Mouse (Mus musculus): ENCODE data around the gene Dhx34. TPM values are rescaled to one million over a fixed set of nuclear protein-coding genes. Genes with fewer than 3 reads are reported as not detected.
"Not testable (repeated sequence)": the region's sequence is repeated elsewhere in the genome, so short reads cannot be mapped to it uniquely, and the experiment has no call there.

Dhx34 gene
- polyA plus RNA-seq, 1 experiment from 2014 or later, result 17.3 TPM

DNA sequence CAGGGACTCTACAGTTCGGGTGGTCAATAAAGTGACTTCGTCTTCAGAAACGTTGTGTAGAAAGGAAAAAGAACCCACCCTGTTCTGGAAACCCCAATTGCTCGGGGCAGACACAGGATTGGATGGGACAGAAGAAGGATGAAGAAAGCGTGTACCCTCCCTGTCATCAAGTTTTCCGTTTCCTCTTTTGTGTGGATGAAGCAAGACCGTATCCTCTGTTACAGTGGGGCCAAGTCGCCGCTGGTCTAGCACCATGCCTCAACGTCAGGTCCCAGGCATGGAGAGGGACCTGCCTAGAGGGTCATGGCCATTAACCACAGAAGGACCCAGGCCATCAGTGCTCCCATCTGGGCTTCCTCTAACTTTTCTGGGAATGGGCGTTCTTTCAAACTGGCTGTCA is 36.0 kb upstream of the Dhx34 start:
- DNase-seq (ENCODE audit: low spot score) (no peak), ATAC-seq (replicated peaks; ENCODE audit: low FRiP score, low TSS enrichment, low read depth) (no peak)
- Histone ChIP-seq H3K9me3 (ENCODE audit: control insufficient read depth, low read length) (no peaks in the 10 kb centered on the region), H3K4me3 (ENCODE audit: low read depth, low read length) (no peak overlapping the region), H3K27me3 (replicated peaks; ENCODE audit: control insufficient read depth, insufficient read depth, low read length) (no peaks in the 10 kb centered on the region), H3K4me1 (replicated peaks; ENCODE audit: control insufficient read depth, insufficient read depth, low read length) (no peaks in the 10 kb centered on the region), H3K9ac (ENCODE audit: low read length) (no peak overlapping the region), H3K36me3 (ENCODE audit: control insufficient read depth, insufficient read depth, low read length) (no peaks in the 10 kb centered on the region), H3K27ac (ENCODE audit: low read depth) (no peak overlapping the region), H3K4me2 (ENCODE audit: low read length) (no peak overlapping the region)
- WGBS, result 86% methylated on average over 11 of the region's 11 CpGs

DNA sequence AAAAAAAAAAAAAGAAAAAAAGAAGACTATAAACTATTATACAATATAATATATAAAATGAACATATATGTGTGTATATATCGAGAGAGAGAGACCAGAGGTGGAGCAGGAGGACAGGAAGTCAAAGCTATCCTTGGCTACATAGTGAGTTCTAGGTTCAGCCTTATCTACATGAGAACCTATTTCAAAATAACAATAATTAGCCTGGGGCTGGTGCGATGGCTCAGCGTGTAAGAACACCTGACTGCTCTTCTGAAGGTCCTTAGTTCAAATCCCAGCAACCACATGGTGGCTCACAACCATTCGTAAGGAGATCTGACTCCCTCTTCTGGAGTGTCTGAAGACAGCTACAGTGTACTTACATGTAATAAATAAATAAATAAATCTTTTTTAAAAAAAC is 34.1 kb upstream of the Dhx34 start:
- 82% methylated on average over 4 of the region's 4 CpGs for WGBS
- not testable (repeated sequence) for H3K4me3 ChIP-seq (ENCODE audit: low read depth, low read length); H3K9ac ChIP-seq (ENCODE audit: low read length); H3K9me3 ChIP-seq (ENCODE audit: control insufficient read depth, low read length); H3K4me1 ChIP-seq (replicated peaks; ENCODE audit: control insufficient read depth, insufficient read depth, low read length); H3K4me2 ChIP-seq (ENCODE audit: low read length); H3K27ac ChIP-seq (ENCODE audit: low read depth); H3K36me3 ChIP-seq (ENCODE audit: control insufficient read depth, insufficient read depth, low read length); ATAC-seq (replicated peaks; ENCODE audit: low FRiP score, low TSS enrichment, low read depth); DNase-seq (ENCODE audit: low spot score); H3K27me3 ChIP-seq (replicated peaks; ENCODE audit: control insufficient read depth, insufficient read depth, low read length)

DNA sequence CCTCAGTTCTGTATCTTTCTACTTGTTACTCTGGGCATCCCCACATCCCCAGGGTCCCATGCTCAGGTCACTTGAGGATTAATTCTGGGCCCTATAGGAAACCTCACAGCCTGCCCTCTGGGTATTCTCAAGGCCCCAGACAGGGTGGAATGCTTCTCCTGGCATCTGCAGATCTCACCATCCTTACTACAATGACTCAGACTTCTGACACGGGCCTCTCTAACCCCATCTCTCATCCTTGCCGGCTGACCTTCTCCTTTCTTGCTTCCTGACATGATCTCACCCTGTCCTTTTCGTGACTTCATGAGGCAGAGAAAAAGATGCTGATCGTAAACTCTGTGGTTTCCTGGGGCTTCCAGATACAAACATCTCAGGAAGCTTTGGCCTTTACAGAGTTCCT is 32.4 kb upstream of the Dhx34 start:
- 50% methylated on average over 4 of the region's 4 CpGs for WGBS
- DNase-seq (ENCODE audit: low spot score) (no peak), ATAC-seq (replicated peaks; ENCODE audit: low FRiP score, low TSS enrichment, low read depth) (no peak)
- Histone ChIP-seq H3K4me1 (replicated peaks; ENCODE audit: control insufficient read depth, insufficient read depth, low read length) (no peaks in the 10 kb centered on the region), H3K4me3 (ENCODE audit: low read depth, low read length) (no peak overlapping the region), H3K27me3 (replicated peaks; ENCODE audit: control insufficient read depth, insufficient read depth, low read length) (no peaks in the 10 kb centered on the region), H3K9ac (ENCODE audit: low read length) (no peak overlapping the region), H3K27ac (ENCODE audit: low read depth) (no peak overlapping the region), H3K4me2 (ENCODE audit: low read length) (no peak overlapping the region), H3K36me3 (ENCODE audit: control insufficient read depth, insufficient read depth, low read length) (no peaks in the 10 kb centered on the region), H3K9me3 (ENCODE audit: control insufficient read depth, low read length) (no peaks in the 10 kb centered on the region)

DNA sequence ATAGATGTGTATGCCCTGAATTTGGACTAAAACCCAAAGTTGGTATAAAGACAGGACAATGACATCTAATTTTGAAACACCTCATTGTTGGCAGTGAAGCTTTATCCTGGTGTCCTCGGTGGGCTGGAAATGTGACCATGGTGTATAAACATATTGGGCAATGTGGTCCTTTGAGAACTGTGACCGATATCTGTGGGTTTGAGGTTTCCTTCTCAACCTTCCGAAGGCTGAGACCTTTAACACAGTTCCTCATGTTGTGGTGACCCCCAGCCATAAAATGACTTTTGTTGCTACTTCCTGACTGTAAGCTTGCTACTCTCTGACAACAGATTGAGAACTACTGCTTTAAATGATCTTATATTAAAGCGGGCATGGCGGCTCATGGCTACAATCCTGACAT is 28.9 kb upstream of the Dhx34 start:
- no peaks in the 10 kb centered on the region for H3K9me3 ChIP-seq (ENCODE audit: control insufficient read depth, low read length)
- 87% methylated on average over 5 of the region's 5 CpGs for WGBS
- no peak overlapping the region for H3K27ac ChIP-seq (ENCODE audit: low read depth)
- DNase-seq (ENCODE audit: low spot score), result no peak
- ATAC-seq (replicated peaks; ENCODE audit: low FRiP score, low TSS enrichment, low read depth), result no peak
- no peak overlapping the region for H3K4me2 ChIP-seq (ENCODE audit: low read length)
- H3K9ac ChIP-seq (ENCODE audit: low read length), result no peak overlapping the region
- no peaks in the 10 kb centered on the region for H3K27me3 ChIP-seq (replicated peaks; ENCODE audit: control insufficient read depth, insufficient read depth, low read length)
- no peaks in the 10 kb centered on the region for H3K4me1 ChIP-seq (replicated peaks; ENCODE audit: control insufficient read depth, insufficient read depth, low read length)
- no peaks in the 10 kb centered on the region for H3K36me3 ChIP-seq (ENCODE audit: control insufficient read depth, insufficient read depth, low read length)
- H3K4me3 ChIP-seq (ENCODE audit: low read depth, low read length), result no peak overlapping the region

DNA sequence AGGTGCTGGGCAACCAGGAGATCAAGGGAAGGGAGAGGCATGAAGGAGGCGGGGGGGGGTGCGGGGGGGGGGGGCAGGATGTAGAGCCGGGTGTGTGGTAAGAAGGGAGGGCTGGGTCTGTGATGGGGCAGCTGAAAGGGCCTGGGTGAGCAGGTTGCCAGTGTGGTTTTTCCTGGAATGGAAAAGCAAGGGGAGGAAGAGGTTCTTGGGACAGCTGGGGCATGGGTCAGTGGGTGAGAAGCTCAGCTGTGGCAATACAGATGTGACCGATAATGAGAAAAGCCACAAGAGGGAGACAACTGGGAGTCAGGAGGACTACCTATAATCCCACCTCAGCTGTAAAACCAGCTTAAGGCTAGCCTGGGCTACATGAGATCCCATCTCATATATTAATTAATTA is 24.1 kb upstream of the Dhx34 start:
- no peak overlapping the region for H3K9ac ChIP-seq (ENCODE audit: low read length)
- 45% methylated on average over 1 of the region's 4 CpGs for WGBS
- H3K4me3 ChIP-seq (ENCODE audit: low read depth, low read length), result no peak overlapping the region
- no peaks in the 10 kb centered on the region for H3K9me3 ChIP-seq (ENCODE audit: control insufficient read depth, low read length)
- no peak overlapping the region for H3K4me2 ChIP-seq (ENCODE audit: low read length)
- H3K36me3 ChIP-seq (ENCODE audit: control insufficient read depth, insufficient read depth, low read length), result no peaks in the 10 kb centered on the region
- H3K27ac ChIP-seq (ENCODE audit: low read depth), result no peak overlapping the region
- H3K4me1 ChIP-seq (replicated peaks; ENCODE audit: control insufficient read depth, insufficient read depth, low read length), result no peaks in the 10 kb centered on the region
- H3K27me3 ChIP-seq (replicated peaks; ENCODE audit: control insufficient read depth, insufficient read depth, low read length), result no peaks in the 10 kb centered on the region
- DNase-seq (ENCODE audit: low spot score), result no peak
- no peak for ATAC-seq (replicated peaks; ENCODE audit: low FRiP score, low TSS enrichment, low read depth)

DNA sequence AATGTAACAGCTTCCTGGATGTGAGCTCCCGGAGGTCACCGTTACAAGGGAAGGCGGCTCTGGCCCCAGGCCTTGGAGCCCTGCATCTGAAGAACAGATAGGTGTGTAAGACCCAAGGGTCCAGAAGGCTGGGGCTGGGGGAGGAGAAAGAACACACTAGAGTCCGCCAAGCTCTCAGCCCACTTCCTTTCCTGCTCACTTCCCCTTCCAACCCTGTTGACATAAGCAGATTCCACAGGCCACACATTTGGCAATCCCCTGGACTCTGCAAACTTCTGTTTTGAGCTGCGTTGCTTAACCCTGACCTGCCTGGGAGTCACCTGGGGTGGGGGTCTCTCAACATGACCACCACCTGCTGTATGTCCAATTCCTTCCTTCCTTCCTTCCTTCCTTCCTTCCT is 22.2 kb upstream of the Dhx34 start, which contains the start of gene C5ar2:
Gene C5ar2 (minus strand): TSS at position 88 of the 400 bp plus-strand sequence.
- Histone ChIP-seq H3K9ac (ENCODE audit: low read length) (no peak within 1 kb of the TSS), H3K27me3 (replicated peaks; ENCODE audit: control insufficient read depth, insufficient read depth, low read length) (no peaks in the 10 kb centered on the region), H3K36me3 (ENCODE audit: control insufficient read depth, insufficient read depth, low read length) (no peaks in the 10 kb centered on the region), H3K9me3 (ENCODE audit: control insufficient read depth, low read length) (no peaks in the 10 kb centered on the region), H3K4me1 (replicated peaks; ENCODE audit: control insufficient read depth, insufficient read depth, low read length) (no peaks in the 10 kb centered on the region), H3K27ac (ENCODE audit: low read depth) (no peak within 1 kb of the TSS), H3K4me2 (ENCODE audit: low read length) (no peak within 1 kb of the TSS), H3K4me3 (ENCODE audit: low read depth, low read length) (no peak within 1 kb of the TSS)
- ATAC-seq (replicated peaks; ENCODE audit: low FRiP score, low TSS enrichment, low read depth), result no peak
- DNase-seq (ENCODE audit: low spot score), result no peak
- WGBS, result 52% methylated on average over 5 of the region's 5 CpGs

DNA sequence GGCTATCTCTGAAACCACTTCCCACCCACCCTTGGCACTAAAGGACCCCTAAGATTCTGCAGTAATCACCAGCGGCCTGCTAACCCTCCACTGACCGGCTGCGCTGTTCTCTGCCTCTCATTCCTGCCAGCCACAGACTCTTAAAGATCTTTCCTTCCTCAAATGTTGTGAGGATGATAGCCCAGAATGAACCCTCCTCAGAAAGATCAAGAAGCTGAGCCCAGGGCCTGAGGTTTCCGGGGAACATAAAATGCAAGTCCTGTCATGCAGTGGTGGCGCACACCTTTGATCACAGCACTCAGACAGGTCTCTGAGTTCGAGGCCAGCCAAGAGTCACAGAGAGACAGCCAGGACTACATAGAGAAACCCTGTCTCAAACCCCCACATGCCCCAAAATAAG is 20.4 kb upstream of the Dhx34 start:
- ATAC-seq (replicated peaks; ENCODE audit: low FRiP score, low TSS enrichment, low read depth), result no peak
- DNase-seq (ENCODE audit: low spot score), result no peak
- 91% methylated on average over 6 of the region's 6 CpGs for WGBS

DNA sequence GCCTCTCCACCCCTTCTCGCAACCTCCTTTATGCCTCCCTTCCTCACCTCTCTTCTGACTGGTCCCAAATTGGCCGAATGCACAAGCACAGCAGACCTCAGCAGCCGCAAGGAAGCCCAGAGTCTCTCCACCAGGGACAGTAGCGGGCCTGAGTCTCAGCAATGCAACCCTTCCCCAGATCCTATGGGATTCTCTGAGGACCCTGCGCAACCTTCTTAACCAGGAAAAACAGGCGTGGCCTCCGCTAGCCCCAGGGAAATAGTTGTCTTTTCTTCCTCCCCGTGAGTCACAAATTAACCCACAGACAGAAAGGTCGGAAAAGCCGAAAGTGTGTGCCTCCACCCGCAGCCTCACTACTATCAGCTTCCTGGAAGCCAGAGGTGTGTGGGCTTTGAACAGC is 19.9 kb upstream of the Dhx34 start:
- DNase-seq (ENCODE audit: low spot score) (no peak), ATAC-seq (replicated peaks; ENCODE audit: low FRiP score, low TSS enrichment, low read depth) (no peak)
- WGBS, result 48% methylated on average over 11 of the region's 11 CpGs
- no peaks in the 10 kb centered on the region for H3K9me3 ChIP-seq (ENCODE audit: control insufficient read depth, low read length)
- H3K27me3 ChIP-seq (replicated peaks; ENCODE audit: control insufficient read depth, insufficient read depth, low read length), result no peaks in the 10 kb centered on the region
- no peak overlapping the region for H3K27ac ChIP-seq (ENCODE audit: low read depth)
- no peaks in the 10 kb centered on the region for H3K36me3 ChIP-seq (ENCODE audit: control insufficient read depth, insufficient read depth, low read length)
- H3K4me2 ChIP-seq (ENCODE audit: low read length), result no peak overlapping the region
- no peaks in the 10 kb centered on the region for H3K4me1 ChIP-seq (replicated peaks; ENCODE audit: control insufficient read depth, insufficient read depth, low read length)
- no peak overlapping the region for H3K9ac ChIP-seq (ENCODE audit: low read length)
- H3K4me3 ChIP-seq (ENCODE audit: low read depth, low read length), result no peak overlapping the region

More for the DNA sequence above, 20.4 kb upstream of the Dhx34 start:
- Histone ChIP-seq H3K27ac (ENCODE audit: low read depth) (no peak overlapping the region), H3K9me3 (ENCODE audit: control insufficient read depth, low read length) (no peaks in the 10 kb centered on the region), H3K27me3 (replicated peaks; ENCODE audit: control insufficient read depth, insufficient read depth, low read length) (no peaks in the 10 kb centered on the region), H3K9ac (ENCODE audit: low read length) (no peak overlapping the region), H3K4me1 (replicated peaks; ENCODE audit: control insufficient read depth, insufficient read depth, low read length) (no peaks in the 10 kb centered on the region), H3K4me2 (ENCODE audit: low read length) (no peak overlapping the region), H3K36me3 (ENCODE audit: control insufficient read depth, insufficient read depth, low read length) (no peaks in the 10 kb centered on the region), H3K4me3 (ENCODE audit: low read depth, low read length) (no peak overlapping the region)

DNA sequence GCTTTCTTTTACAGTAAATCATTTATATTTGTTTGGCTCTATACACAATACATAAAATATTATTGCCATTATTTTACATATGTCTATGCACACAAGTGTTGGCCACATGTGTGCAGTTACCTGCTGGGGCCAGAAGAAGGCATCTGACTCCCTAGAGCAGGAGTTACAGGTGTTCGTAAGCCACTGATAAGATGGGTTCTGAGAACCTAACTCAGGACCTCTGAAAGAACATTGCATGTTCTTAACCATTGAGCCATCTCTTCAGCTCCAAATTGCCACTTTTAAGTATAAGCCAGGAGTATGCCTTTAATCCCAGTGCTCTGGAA is 19.1 kb upstream of the Dhx34 start:
- Histone ChIP-seq H3K4me3 (ENCODE audit: low read depth, low read length) (no peak overlapping the region), H3K9ac (ENCODE audit: low read length) (no peak overlapping the region), H3K4me2 (ENCODE audit: low read length) (no peak overlapping the region), H3K27me3 (replicated peaks; ENCODE audit: control insufficient read depth, insufficient read depth, low read length) (no peaks in the 10 kb centered on the region), H3K4me1 (replicated peaks; ENCODE audit: control insufficient read depth, insufficient read depth, low read length) (no peaks in the 10 kb centered on the region), H3K27ac (ENCODE audit: low read depth) (no peak overlapping the region), H3K36me3 (ENCODE audit: control insufficient read depth, insufficient read depth, low read length) (no peaks in the 10 kb centered on the region), H3K9me3 (ENCODE audit: control insufficient read depth, low read length) (no peaks in the 10 kb centered on the region)
- 88% methylated on average over 1 of the region's 1 CpGs for WGBS
- no peak for ATAC-seq (replicated peaks; ENCODE audit: low FRiP score, low TSS enrichment, low read depth)
- no peak for DNase-seq (ENCODE audit: low spot score)

Data from intestine, embryonic 14.5 days (tissue).